Mouse (Mus musculus): ENCODE measurements around the gene Kifc5b. TPM values are rescaled to one million over a fixed set of nuclear protein-coding genes. Genes with fewer than 3 reads are reported as not detected.
A peak's percentile ranks its signal among the peaks of the same experiment; 100 is the strongest.

Kifc5b gene
- polyA plus RNA-seq, 1 experiment from 2014 or later: 5.9 TPM

DNA sequence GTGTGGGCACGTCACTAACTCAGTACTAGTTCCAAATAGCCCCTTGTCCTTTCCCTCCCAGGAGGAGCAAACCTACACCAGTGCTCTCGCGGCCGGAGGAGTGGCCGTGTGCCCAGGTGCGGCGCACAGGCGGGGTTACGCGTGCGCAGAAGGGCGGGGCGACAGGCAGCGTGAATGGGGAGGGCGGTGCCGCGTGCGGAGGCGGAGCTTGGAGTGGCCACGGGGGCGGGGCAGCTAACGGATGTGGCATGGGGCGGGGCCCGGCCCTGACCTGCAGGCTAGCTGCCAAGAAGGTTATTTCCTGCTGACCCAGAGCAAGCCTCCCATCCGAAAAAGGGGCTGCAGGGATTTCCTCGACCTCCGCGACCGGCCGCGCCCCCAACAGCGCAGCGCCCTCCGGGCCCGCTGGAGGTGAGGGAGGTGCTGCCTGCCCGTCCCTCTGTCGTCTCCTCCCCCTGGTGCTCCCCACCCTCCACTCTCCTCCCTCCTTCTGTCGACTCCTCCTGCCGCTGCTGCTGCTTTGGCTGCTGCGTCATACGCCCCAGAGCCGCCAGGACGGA, 16.0 kb downstream of the Kifc5b start, which contains the start of gene Phf1:
Gene Phf1 (plus strand): TSS at position 214 of the 560 bp plus-strand sequence.
- WGBS: under 1% methylated on average over 36 of the region's 43 CpGs
- 0 out of 2 replicates have a peak, but pooled peaks cover 4% of the 10 kb centered on the region for H3K4me1 ChIP-seq (replicated peaks; ENCODE audit: control insufficient read depth, insufficient read depth, low read length)
- H3K9ac ChIP-seq (ENCODE audit: low read depth, low read length): peak within 1 kb of the TSS; percentile 66
- H3K36me3 ChIP-seq (ENCODE audit: control insufficient read depth, insufficient read depth, low read length): peaks cover 3% of the 10 kb centered on the region; the same call in 1 of the 2 replicates
- no peaks in the 10 kb centered on the region for H3K9me3 ChIP-seq (ENCODE audit: control insufficient read depth, low read length)
- no peaks in the 10 kb centered on the region for H3K27me3 ChIP-seq (ENCODE audit: control insufficient read depth, insufficient read depth, low read length)
- H3K4me3 ChIP-seq (ENCODE audit: low read depth, low read length): peak within 1 kb of the TSS; percentile 53
- peak within 1 kb of the TSS; percentile 40 for H3K27ac ChIP-seq (ENCODE audit: low read depth, low read length)
- ATAC-seq (ENCODE audit: low FRiP score) (peak; percentile 85), DNase-seq (ENCODE audit: low spot score) (peak; percentile 93)
- peak within 1 kb of the TSS; percentile 75 for H3K4me2 ChIP-seq (replicated peaks; ENCODE audit: low read depth, low read length)

DNA sequence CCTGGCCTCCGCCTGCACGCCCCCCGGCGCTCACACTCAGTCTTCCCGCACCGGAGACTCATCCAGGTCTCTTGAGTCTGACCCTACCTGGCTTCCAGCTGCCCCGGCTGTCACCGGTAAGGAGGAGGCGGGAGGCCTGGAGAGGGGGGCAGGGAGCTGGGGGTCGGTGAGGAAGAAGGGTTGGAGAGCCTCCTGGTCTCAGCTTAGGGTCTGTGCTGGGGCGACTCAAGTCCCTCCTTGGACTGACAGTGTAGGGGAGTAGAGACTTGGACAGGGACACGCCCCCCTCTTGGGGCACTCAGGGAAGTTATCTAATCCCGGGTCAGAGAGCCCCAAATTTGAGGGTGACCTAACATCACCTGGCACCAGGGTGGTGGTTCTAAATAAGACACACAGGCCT, 16.5 kb downstream of the Kifc5b start:
- Histone ChIP-seq H3K36me3 (ENCODE audit: control insufficient read depth, insufficient read depth, low read length) (peaks cover 3% of the 10 kb centered on the region; the same call in 1 of the 2 replicates), H3K9me3 (ENCODE audit: control insufficient read depth, low read length) (no peaks in the 10 kb centered on the region), H3K4me3 (ENCODE audit: low read depth, low read length) (peak overlapping the region; percentile 53), H3K9ac (ENCODE audit: low read depth, low read length) (peak overlapping the region; percentile 66), H3K27ac (ENCODE audit: low read depth, low read length) (peak overlapping the region; percentile 40), H3K4me2 (replicated peaks; ENCODE audit: low read depth, low read length) (peak overlapping the region; percentile 75), H3K27me3 (ENCODE audit: control insufficient read depth, insufficient read depth, low read length) (no peaks in the 10 kb centered on the region), H3K4me1 (replicated peaks; ENCODE audit: control insufficient read depth, insufficient read depth, low read length) (0 out of 2 replicates have a peak, but pooled peaks cover 8% of the 10 kb centered on the region)
- WGBS: 11% methylated on average over 13 of the region's 13 CpGs
- peak; percentile 38 for ATAC-seq (ENCODE audit: low FRiP score)
- no peak for DNase-seq (ENCODE audit: low spot score)

DNA sequence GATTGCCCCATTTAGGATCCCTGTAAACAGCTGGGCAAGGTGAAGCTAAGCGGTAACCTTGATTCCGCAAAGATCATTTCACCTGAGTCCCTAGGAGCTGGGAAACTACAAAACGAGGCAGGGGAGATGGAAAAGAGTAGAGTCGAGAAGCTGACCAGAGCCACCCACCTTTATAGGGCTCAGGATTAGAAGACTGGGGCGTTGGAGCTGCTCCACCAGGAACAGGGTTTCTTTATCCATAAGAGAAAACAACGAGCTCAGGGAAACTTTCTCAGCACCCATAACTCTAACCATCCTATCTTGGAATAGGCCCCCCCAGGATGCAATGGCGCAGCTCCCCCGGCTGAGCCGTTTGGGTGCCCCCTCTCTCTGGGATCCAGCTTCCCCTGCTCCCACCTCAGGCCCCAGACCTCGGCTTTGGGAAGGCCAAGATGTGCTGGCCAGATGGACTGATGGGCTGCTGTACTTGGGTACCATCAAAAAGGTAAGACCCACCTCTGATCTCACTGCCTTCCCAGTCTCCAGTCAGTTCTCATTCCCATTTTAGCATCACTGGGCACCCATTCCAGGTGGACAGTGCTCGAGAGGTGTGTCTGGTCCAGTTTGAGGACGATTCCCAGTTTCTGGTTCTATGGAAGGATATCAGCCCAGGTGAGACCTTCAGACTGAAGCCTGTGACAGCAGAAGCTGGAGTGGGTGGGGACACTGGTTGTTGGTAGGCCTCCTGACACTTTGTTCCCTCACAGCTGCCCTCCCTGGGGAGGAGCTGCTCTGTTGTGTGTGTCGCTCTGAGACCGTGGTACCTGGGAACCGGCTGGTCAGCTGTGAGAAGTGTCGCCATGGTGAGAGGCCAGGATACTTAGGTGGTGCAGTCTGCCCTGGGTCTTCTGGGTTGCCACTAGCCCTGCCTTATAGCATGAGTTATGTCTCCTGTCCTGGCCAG, 17.3 kb downstream of the Kifc5b start:
- 83% methylated on average over 16 of the region's 16 CpGs for WGBS
- Histone ChIP-seq H3K27ac (ENCODE audit: low read depth, low read length) (no peak overlapping the region), H3K4me1 (replicated peaks; ENCODE audit: control insufficient read depth, insufficient read depth, low read length) (0 out of 2 replicates have a peak, but pooled peaks cover 8% of the 10 kb centered on the region), H3K9ac (ENCODE audit: low read depth, low read length) (no peak overlapping the region), H3K36me3 (ENCODE audit: control insufficient read depth, insufficient read depth, low read length) (peaks cover 3% of the 10 kb centered on the region; the same call in 1 of the 2 replicates), H3K27me3 (ENCODE audit: control insufficient read depth, insufficient read depth, low read length) (no peaks in the 10 kb centered on the region), H3K4me3 (ENCODE audit: low read depth, low read length) (peak overlapping the region; percentile 53; the same call in 1 of the 2 replicates), H3K4me2 (replicated peaks; ENCODE audit: low read depth, low read length) (peak overlapping the region; percentile 75; the same call in 1 of the 2 replicates), H3K9me3 (ENCODE audit: control insufficient read depth, low read length) (no peaks in the 10 kb centered on the region)
- DNase-seq (ENCODE audit: low spot score): no peak
- no peak for ATAC-seq (ENCODE audit: low FRiP score)

GRCm38 (mm10) chr17:26935027-26935426, 18.1 kb downstream of the Kifc5b start:
- Histone ChIP-seq H3K4me2 (replicated peaks; ENCODE audit: low read depth, low read length) (no peak overlapping the region), H3K4me1 (replicated peaks; ENCODE audit: control insufficient read depth, insufficient read depth, low read length) (peaks cover 9% of the 10 kb centered on the region), H3K27ac (ENCODE audit: low read depth, low read length) (no peak overlapping the region), H3K36me3 (ENCODE audit: control insufficient read depth, insufficient read depth, low read length) (peaks cover 3% of the 10 kb centered on the region; the same call in 1 of the 2 replicates), H3K27me3 (ENCODE audit: control insufficient read depth, insufficient read depth, low read length) (no peaks in the 10 kb centered on the region), H3K9ac (ENCODE audit: low read depth, low read length) (no peak overlapping the region), H3K4me3 (ENCODE audit: low read depth, low read length) (no peak overlapping the region), H3K9me3 (ENCODE audit: control insufficient read depth, low read length) (no peaks in the 10 kb centered on the region)
- DNase-seq (ENCODE audit: low spot score) (no peak), ATAC-seq (ENCODE audit: low FRiP score) (no peak)
- WGBS: 87% methylated on average over 9 of the region's 9 CpGs

GRCm38 (mm10) chr17:26936453-26936852, 19.6 kb downstream of the Kifc5b start:
- no peaks in the 10 kb centered on the region for H3K27me3 ChIP-seq (ENCODE audit: control insufficient read depth, insufficient read depth, low read length)
- peaks cover 13% of the 10 kb centered on the region for H3K4me1 ChIP-seq (replicated peaks; ENCODE audit: control insufficient read depth, insufficient read depth, low read length)
- no peak for ATAC-seq (ENCODE audit: low FRiP score)
- H3K27ac ChIP-seq (ENCODE audit: low read depth, low read length): no peak overlapping the region
- no peak overlapping the region for H3K9ac ChIP-seq (ENCODE audit: low read depth, low read length)
- H3K36me3 ChIP-seq (ENCODE audit: control insufficient read depth, insufficient read depth, low read length): peaks cover 3% of the 10 kb centered on the region; the same call in 1 of the 2 replicates
- no peak overlapping the region for H3K4me2 ChIP-seq (replicated peaks; ENCODE audit: low read depth, low read length)
- no peak for DNase-seq (ENCODE audit: low spot score)
- H3K4me3 ChIP-seq (ENCODE audit: low read depth, low read length): no peak overlapping the region
- H3K9me3 ChIP-seq (ENCODE audit: control insufficient read depth, low read length): no peaks in the 10 kb centered on the region
- WGBS: 83% methylated on average over 12 of the region's 12 CpGs

DNA sequence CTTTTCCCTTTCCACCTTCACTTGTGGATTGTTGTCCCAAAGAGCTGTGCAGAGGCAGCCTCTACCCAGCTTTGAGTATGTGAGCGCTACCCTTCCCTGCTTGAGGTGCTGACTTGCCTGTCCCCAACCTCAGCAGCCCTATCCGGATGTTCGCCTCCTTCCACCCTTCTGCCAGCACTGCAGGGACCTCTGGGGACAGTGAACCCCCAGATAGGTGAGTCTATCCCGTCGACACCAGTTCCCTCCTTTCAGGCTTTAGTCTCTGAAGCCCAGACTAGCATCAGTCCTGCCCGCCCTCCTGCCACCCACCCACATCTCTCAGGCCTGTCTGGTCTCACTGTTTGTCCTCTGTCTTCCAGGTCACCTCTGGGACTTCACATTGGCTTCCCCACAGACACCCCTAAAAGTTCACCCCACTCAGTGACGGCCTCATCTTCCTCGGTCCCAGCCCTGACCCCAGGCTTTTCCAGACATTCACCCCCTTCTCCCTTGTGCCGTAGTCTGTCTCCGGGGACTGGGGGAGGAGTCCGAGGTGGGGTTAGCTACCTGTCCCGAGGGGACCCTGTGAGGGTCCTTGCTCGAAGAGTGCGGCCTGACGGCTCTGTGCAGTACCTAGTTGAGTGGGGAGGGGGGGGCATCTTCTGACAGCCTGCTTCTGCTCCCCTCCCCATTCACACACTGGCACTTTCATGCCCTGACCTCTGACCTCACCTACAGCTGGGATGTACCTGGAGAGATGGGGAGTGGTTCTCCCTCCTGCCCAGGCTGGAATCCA, 20.2 kb downstream of the Kifc5b start:
- 87% methylated on average over 14 of the region's 15 CpGs for WGBS
- Histone ChIP-seq H3K36me3 (ENCODE audit: control insufficient read depth, insufficient read depth, low read length) (peaks cover 3% of the 10 kb centered on the region; the same call in 1 of the 2 replicates), H3K4me2 (replicated peaks; ENCODE audit: low read depth, low read length) (0 out of 2 replicates have a peak overlapping the region, but pooled peaks have one; percentile 3), H3K9me3 (ENCODE audit: control insufficient read depth, low read length) (no peaks in the 10 kb centered on the region), H3K27me3 (ENCODE audit: control insufficient read depth, insufficient read depth, low read length) (no peaks in the 10 kb centered on the region), H3K27ac (ENCODE audit: low read depth, low read length) (no peak overlapping the region), H3K4me1 (replicated peaks; ENCODE audit: control insufficient read depth, insufficient read depth, low read length) (peaks cover 13% of the 10 kb centered on the region), H3K9ac (ENCODE audit: low read depth, low read length) (peak overlapping the region; percentile 7; the same call in 1 of the 2 replicates), H3K4me3 (ENCODE audit: low read depth, low read length) (no peak overlapping the region)
- ATAC-seq (ENCODE audit: low FRiP score): no peak
- no peak for DNase-seq (ENCODE audit: low spot score)

- peaks cover 13% of the 10 kb centered on the region for H3K4me1 ChIP-seq (replicated peaks; ENCODE audit: control insufficient read depth, insufficient read depth, low read length)
- H3K36me3 ChIP-seq (ENCODE audit: control insufficient read depth, insufficient read depth, low read length): peaks cover 3% of the 10 kb centered on the region; the same call in 1 of the 2 replicates
- H3K9ac ChIP-seq (ENCODE audit: low read depth, low read length): peak overlapping the region; percentile 38; the same call in 1 of the 2 replicates
- WGBS: 61% methylated on average over 16 of the region's 16 CpGs
- H3K9me3 ChIP-seq (ENCODE audit: control insufficient read depth, low read length): no peaks in the 10 kb centered on the region
- ATAC-seq (ENCODE audit: low FRiP score) (no peak), DNase-seq (ENCODE audit: low spot score) (no peak)
- H3K27ac ChIP-seq (ENCODE audit: low read depth, low read length): no peak overlapping the region
- H3K4me3 ChIP-seq (ENCODE audit: low read depth, low read length): peak overlapping the region; percentile 57
- no peaks in the 10 kb centered on the region for H3K27me3 ChIP-seq (ENCODE audit: control insufficient read depth, insufficient read depth, low read length)
- H3K4me2 ChIP-seq (replicated peaks; ENCODE audit: low read depth, low read length): peak overlapping the region; percentile 93
Measured at GRCm38 (mm10) chr17:26937883-26938695, 21.2 kb downstream of the Kifc5b start.
